Mouse (Mus musculus) megakaryocyte, embryonic 14.5 days (primary cell): ENCODE measurements around the gene Gm11563. TPM values are rescaled to one million over a fixed set of nuclear protein-coding genes. Genes with fewer than 3 reads are reported as not detected.
"Not testable (repeated sequence)": the region's sequence is repeated elsewhere in the genome, so short reads cannot be mapped to it uniquely, and the experiment has no call there.

Experiments used
- H3K27me3 ChIP-seq: replicated peaks from 2 replicates; pipeline ENCODE3; 2012; ENCODE audit warnings: inconsistent platforms
- H3K36me3 ChIP-seq: replicated peaks from 2 replicates; pipeline ENCODE3; 2012; ENCODE audit warnings: low read length, inconsistent platforms, mixed read lengths
- H3K4me1 ChIP-seq: 2 replicates; pipeline ENCODE4 v1.6.1; 2012; ENCODE audit warnings: inconsistent platforms
- H3K4me3 ChIP-seq: replicated peaks from 2 replicates; pipeline ENCODE3; 2012; ENCODE audit warnings: moderate library complexity, mild to moderate bottlenecking, inconsistent platforms
- H3K9me3 ChIP-seq: 2 replicates; pipeline ENCODE4 v1.6.1; 2012; ENCODE audit warnings: inconsistent platforms
- FLI1 ChIP-seq: IDR thresholded peaks from 2 replicates; pipeline ENCODE4 v1.6.1; 2012; ENCODE audit warnings: low read length, inconsistent platforms, mixed read lengths
- GATA1 ChIP-seq: IDR thresholded peaks from 3 replicates; pipeline ENCODE4 v1.6.1; 2012; ENCODE audit warnings: mixed read lengths, low read length, inconsistent platforms, borderline replicate concordance
- polyA plus RNA-seq: library from polyadenylated mRNA; stranded (reverse); fragments of >175 nt; gene quantifications from 2 replicates; pipeline ENCODE4 v1.2.3, GENCODE M21; 2012; ENCODE audit warnings: low replicate concordance; ENCODE audit not compliant: insufficient read depth

Gm11563 gene
- polyA plus RNA-seq, 1 experiment, result not detected

DNA sequence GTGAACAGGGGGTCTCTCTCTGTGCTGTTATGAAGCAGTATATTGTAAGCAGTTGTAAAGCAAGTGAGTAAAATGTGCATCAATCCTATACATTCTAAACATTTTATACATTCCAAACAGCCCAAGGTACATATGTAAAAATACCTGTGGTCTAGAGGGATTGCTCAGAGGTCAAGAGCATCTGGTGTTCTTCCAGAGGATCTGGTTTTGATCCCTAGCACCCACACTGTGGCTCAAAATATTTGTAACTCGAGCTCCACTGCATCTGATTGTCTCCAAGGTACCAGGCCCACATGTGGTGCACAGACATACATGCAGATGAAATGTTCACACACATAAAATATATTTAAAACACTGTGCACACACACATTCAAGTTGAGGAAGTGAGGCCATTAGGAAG is 17.8 kb downstream of the Gm11563 start:
- Histone ChIP-seq H3K9me3 (no peaks in the 10 kb centered on the region), H3K36me3 (no peaks in the 10 kb centered on the region), H3K27me3 (peaks cover 1% of the 10 kb centered on the region), H3K4me1 (no peaks in the 10 kb centered on the region), H3K4me3 (no peak overlapping the region)
- TF ChIP-seq GATA1 (no peak), FLI1 (no peak)

DNA sequence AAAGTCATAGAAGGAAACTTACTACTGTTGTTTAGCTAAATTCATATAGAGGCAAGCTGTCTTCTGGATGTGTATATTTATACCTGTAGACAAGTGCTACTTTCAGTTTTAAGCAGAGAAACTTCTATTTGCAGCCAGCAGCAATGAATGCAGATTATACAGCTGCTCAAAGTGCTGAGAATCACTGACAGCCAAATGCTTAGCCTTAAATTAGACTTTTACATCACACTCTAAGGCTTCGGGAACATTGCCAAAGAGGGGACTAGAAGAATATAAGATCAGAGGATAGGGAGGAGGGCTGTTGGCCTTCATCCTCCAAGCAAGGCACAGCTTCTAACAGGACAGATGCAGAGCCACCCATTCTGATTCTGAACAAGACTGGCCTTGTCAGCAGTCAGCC is 21.7 kb downstream of the Gm11563 start:
- TF ChIP-seq GATA1 (no peak), FLI1 (no peak)
- Histone ChIP-seq H3K4me1 (no peaks in the 10 kb centered on the region), H3K27me3 (peaks cover 1% of the 10 kb centered on the region), H3K36me3 (no peaks in the 10 kb centered on the region), H3K4me3 (no peak overlapping the region), H3K9me3 (no peaks in the 10 kb centered on the region)

DNA sequence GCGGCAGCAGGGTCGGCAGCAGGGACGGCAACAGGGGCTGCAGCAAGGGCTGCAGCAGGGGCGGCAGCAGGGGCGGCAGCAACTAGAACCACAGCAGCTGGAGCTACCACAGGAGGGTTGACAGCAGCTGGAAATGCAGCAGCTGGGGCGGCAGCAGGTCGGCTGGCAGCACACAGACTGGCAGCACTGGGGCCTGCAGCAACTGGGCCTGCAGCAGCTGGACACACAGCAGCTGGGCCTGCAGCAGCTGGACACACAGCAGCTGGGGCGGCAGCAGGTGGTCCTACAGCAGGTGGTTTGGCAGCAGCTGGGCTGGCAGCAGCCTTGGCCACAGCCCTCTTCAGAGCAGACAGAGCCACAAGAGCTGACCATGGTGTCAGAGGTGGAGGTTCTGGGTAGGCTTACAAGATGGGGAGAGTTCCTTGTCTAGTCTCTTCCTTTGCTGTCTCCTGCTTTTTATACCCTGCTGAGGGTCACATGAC is 24.1 kb downstream of the Gm11563 start, which contains the start of gene Krtap4-2:
Gene Krtap4-2 (minus strand): TSS at position 432 of the 482 bp plus-strand sequence.
- no peaks in the 10 kb centered on the region for H3K36me3 ChIP-seq
- TF ChIP-seq FLI1 (no peak), GATA1 (no peak)
- peaks cover 1% of the 10 kb centered on the region for H3K27me3 ChIP-seq
- no peaks in the 10 kb centered on the region for H3K9me3 ChIP-seq
- no peaks in the 10 kb centered on the region for H3K4me1 ChIP-seq
- H3K4me3 ChIP-seq, result no peak within 1 kb of the TSS

DNA sequence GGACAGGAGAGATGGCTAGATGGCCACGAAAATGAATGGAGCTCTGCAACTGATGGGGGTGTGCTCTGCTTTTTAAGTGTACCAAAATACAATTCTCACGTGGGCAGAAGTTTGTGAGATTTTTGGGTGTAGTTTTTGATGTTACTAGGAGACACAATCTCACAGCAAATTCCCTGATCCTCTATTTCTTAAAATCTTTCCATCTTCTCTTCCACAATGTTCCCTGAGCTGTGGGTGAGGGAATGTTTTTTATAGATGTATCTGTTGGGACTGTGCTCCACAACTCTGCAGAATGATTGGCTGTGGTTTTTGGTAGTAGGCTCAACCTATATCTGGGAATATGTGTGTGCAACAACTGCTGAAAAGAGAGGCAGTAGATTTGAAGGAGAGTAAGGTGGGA is 25.5 kb downstream of the Gm11563 start:
- H3K9me3 ChIP-seq, result no peaks in the 10 kb centered on the region
- no peaks in the 10 kb centered on the region for H3K27me3 ChIP-seq
- no peak overlapping the region for H3K4me3 ChIP-seq
- H3K36me3 ChIP-seq, result no peaks in the 10 kb centered on the region
- TF ChIP-seq GATA1 (no peak), FLI1 (no peak)
- H3K4me1 ChIP-seq, result no peaks in the 10 kb centered on the region

DNA sequence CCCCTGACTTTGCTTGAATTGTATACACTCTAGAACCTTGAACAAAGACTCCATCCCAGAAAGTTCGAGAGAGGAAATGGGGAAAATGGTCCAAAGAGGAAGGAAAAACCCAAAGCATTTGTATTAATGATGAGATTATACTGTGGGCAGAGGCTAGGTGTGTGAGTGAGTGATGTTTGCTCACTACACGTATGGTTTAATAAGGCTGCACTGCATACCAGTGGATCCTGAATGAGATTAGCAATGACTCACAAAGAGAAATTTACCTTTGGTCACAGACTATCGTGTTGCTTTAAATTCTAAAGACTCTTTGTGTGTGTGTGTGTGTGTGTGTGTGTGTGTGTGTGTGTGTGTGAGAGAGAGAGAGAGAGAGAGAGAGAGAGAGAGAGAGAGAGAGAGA is 27.9 kb downstream of the Gm11563 start:
- Histone ChIP-seq H3K4me3 (no peak overlapping the region), H3K36me3 (no peaks in the 10 kb centered on the region), H3K27me3 (no peaks in the 10 kb centered on the region), H3K9me3 (no peaks in the 10 kb centered on the region), H3K4me1 (no peaks in the 10 kb centered on the region)
- no peak for TF ChIP-seq GATA1
- TF ChIP-seq FLI1, result no peak

DNA sequence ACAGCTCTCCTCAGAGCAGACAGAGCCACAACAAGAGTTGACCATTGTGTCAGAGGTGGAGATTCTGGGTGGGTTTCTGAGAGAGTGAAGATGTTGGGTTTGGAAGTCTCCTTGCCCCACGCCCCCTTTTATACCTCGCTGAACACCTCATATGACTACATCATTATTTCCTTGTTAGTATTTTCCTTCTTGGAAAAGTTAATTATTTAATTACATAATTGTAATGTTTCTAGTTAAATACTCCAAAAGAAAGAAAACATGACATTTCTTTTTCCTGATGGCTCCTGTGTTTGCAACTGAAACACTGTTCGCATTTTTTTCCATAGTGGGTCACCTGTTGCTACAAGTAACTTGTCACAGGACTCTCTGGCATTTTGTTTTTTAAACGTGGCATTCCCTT is 30.6 kb downstream of the Gm11563 start, which contains the start of gene Krtap4-1:
Gene Krtap4-1 (minus strand): TSS at position 101 of the 400 bp plus-strand sequence.
- Histone ChIP-seq H3K4me1 (no peaks in the 10 kb centered on the region), H3K27me3 (no peaks in the 10 kb centered on the region), H3K9me3 (peaks cover 6% of the 10 kb centered on the region; the same call in 1 of the 2 replicates), H3K36me3 (no peaks in the 10 kb centered on the region), H3K4me3 (no peak within 1 kb of the TSS)
- no peak for TF ChIP-seq FLI1
- no peak for TF ChIP-seq GATA1

DNA sequence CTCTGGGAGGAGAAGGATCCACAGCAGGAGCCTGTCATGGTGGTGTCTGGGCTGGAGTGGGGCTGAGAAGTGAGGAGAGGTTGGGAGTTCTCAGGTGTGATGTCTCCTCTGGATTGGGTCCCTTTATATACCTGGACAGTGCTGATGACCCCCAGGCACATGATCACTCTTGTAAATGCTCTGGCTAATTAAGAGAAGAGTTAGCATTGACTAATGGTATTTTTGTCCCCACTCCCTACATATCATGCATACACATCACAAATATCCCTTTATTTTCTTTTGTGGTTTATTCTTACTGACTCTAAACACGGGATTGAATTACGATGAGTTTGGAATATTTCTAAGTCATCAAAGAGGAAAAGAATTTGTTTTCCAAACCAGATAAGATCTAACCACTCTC is 38.4 kb downstream of the Gm11563 start, which contains the start of gene Gm11562:
Gene Gm11562 (minus strand): TSS at position 101 of the 400 bp plus-strand sequence.
- H3K27me3 ChIP-seq, result no peaks in the 10 kb centered on the region
- H3K36me3 ChIP-seq, result no peaks in the 10 kb centered on the region
- H3K4me1 ChIP-seq, result no peaks in the 10 kb centered on the region
- 0 out of 2 replicates have a peak, but pooled peaks cover 3% of the 10 kb centered on the region for H3K9me3 ChIP-seq
- H3K4me3 ChIP-seq, result no peak within 1 kb of the TSS
- TF ChIP-seq FLI1, result no peak
- TF ChIP-seq GATA1, result no peak

DNA sequence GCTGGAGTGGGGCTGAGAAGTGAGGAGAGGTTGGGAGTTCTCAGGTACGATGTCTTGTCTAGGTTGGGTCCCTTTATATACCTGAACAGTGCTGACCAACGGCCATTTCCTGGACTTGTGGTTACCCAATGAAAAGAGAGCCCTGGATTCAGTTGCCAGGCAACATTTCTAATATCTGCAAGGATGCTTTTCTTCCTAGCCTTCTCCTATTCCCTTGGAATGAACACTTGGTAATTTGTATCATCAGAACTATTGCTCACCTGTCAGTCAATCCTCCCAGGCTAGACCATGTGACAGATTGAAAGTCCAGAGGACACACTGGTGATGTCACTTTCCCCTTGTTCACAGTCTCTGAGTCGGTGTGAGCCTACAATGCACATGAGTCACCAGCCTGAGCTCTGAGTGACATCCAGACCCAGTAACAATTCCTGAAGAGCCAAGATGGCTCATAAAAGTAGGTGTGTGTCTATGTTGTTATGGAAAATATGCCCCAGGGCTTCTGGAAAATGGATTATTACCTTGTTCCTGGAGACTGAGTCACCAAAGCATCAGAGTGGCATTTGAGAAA is 43.9 kb downstream of the Gm11563 start, which contains the start of gene Krtap2-4:
Gene Krtap2-4 (minus strand): TSS at position 51 of the 568 bp plus-strand sequence.
- TF ChIP-seq GATA1 (no peak), FLI1 (no peak)
- Histone ChIP-seq H3K4me3 (no peak within 1 kb of the TSS), H3K27me3 (no peaks in the 10 kb centered on the region), H3K9me3 (no peaks in the 10 kb centered on the region), H3K36me3 (no peaks in the 10 kb centered on the region), H3K4me1 (no peaks in the 10 kb centered on the region)

DNA sequence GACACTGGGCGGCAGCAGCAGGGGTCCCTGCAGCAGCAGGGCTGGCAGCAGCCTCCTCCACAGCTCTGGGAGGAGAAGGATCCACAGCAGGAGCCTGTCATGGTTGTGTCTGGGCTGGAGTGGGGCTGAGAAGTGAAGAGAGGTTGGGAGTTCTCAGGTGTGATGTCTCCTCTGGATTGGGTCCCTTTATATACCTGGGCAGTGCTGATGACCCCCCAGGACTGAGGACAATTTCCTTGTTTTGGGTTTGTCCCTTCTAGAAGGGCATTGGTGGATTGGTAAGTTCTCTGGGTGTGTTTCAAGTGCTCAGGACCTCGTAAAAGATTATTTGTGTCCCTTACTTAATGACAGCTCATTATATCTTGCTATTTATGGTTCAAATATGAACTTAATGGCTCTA is 48.7 kb downstream of the Gm11563 start, which contains the start of gene Gm11937:
Gene Gm11937 (minus strand): TSS at position 101 of the 400 bp plus-strand sequence.
- not testable (repeated sequence) for H3K4me3 ChIP-seq, H3K9me3 ChIP-seq, H3K36me3 ChIP-seq, H3K27me3 ChIP-seq, H3K4me1 ChIP-seq

DNA sequence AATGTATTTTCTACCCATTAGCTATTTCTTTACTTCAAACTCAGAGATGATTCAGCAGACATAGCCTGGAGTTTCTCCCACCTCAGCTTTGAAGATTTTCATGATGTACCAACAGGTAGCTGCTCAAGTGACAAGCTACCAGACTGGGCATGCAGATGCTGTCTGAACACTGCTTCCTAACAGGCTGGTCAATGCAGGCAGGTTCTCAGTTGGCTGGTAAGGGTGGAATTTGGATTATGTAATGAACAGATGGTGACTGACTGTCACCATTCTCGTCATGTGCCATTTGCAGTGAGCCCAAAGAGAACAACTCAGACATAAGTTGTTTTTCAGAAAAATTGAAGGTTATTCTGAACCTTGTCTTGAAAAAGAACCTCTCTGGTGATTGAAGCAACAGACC is 49.6 kb downstream of the Gm11563 start:
- Histone ChIP-seq H3K36me3 (no peaks in the 10 kb centered on the region), H3K4me3 (no peak overlapping the region), H3K9me3 (no peaks in the 10 kb centered on the region), H3K4me1 (no peaks in the 10 kb centered on the region), H3K27me3 (no peaks in the 10 kb centered on the region)
- TF ChIP-seq FLI1 (no peak), GATA1 (no peak)

Other genes starting within 250 kb of the Gm11563 start
- not detected in 2 replicates for gene Krt12, start 236.7 kb downstream of the Gm11563 start, polyA plus RNA-seq
- gene Krt20, start 220.8 kb downstream of the Gm11563 start, polyA plus RNA-seq, result not detected in 2 replicates
- gene Krt23, start 165.8 kb downstream of the Gm11563 start, polyA plus RNA-seq, result not detected in 2 replicates
- not detected in 2 replicates for gene Krt39, start 137.6 kb downstream of the Gm11563 start, polyA plus RNA-seq
- not detected in 2 replicates for gene Krt40, start 115.8 kb downstream of the Gm11563 start, polyA plus RNA-seq
- gene Krtap3-3, start 108.1 kb downstream of the Gm11563 start, polyA plus RNA-seq, result not detected in 2 replicates
- not detected in 2 replicates for gene Krtap3-2, start 102.1 kb downstream of the Gm11563 start, polyA plus RNA-seq
- gene Gm11939, start 99.5 kb downstream of the Gm11563 start, polyA plus RNA-seq, result not detected in 2 replicates
- gene Krtap3-1, start 92.3 kb downstream of the Gm11563 start, polyA plus RNA-seq, result not detected in 2 replicates
- gene Krtap1-5, start 77.9 kb downstream of the Gm11563 start, polyA plus RNA-seq, result not detected in 2 replicates
- not detected in 2 replicates for gene Krtap1-4, start 75.3 kb downstream of the Gm11563 start, polyA plus RNA-seq
- gene Krtap1-3, start 67.6 kb downstream of the Gm11563 start, polyA plus RNA-seq, result not detected in 2 replicates
- gene Krtap9-3, start 60.9 kb downstream of the Gm11563 start, polyA plus RNA-seq, result not detected in 2 replicates
- gene Gm11938, start 55.7 kb downstream of the Gm11563 start, polyA plus RNA-seq, result not detected in 2 replicates
- gene Gm11937, start 48.8 kb downstream of the Gm11563 start, polyA plus RNA-seq, result not detected in 2 replicates
- not detected in 2 replicates for gene Krtap2-4, start 44.1 kb downstream of the Gm11563 start, polyA plus RNA-seq
- not detected in 2 replicates for gene Gm11562, start 38.5 kb downstream of the Gm11563 start, polyA plus RNA-seq
- not detected in 2 replicates for gene Krtap4-1, start 30.7 kb downstream of the Gm11563 start, polyA plus RNA-seq
- gene Krtap4-2, start 23.9 kb downstream of the Gm11563 start, polyA plus RNA-seq, result not detected in 2 replicates
- not detected in 2 replicates for gene Krtap4-7, start 14.9 kb downstream of the Gm11563 start, polyA plus RNA-seq
- gene Gm11555, start 8.7 kb downstream of the Gm11563 start, polyA plus RNA-seq, result not detected in 2 replicates
- gene Krtap4-6, start 7.0 kb upstream of the Gm11563 start, polyA plus RNA-seq, result not detected in 2 replicates
- gene Gm14190, start 31.8 kb upstream of the Gm11563 start, polyA plus RNA-seq, result not detected in 2 replicates
- gene Gm14180, start 75.3 kb upstream of the Gm11563 start, polyA plus RNA-seq, result not detected in 2 replicates
- not detected in 2 replicates for gene Gm11595, start 114.0 kb upstream of the Gm11563 start, polyA plus RNA-seq
- not detected in 2 replicates for gene Krtap4-8, start 121.7 kb upstream of the Gm11563 start, polyA plus RNA-seq
- not detected in 2 replicates for gene Krtap4-9, start 126.2 kb upstream of the Gm11563 start, polyA plus RNA-seq
- gene Gm11596, start 134.5 kb upstream of the Gm11563 start, polyA plus RNA-seq, result not detected in 2 replicates
- gene Gm11569, start 140.0 kb upstream of the Gm11563 start, polyA plus RNA-seq, result not detected in 2 replicates
- not detected in 2 replicates for gene Gm11554, start 145.5 kb upstream of the Gm11563 start, polyA plus RNA-seq
- not detected in 2 replicates for gene Krtap4-13, start 150.9 kb upstream of the Gm11563 start, polyA plus RNA-seq
- not detected in 2 replicates for gene Gm11564, start 156.7 kb upstream of the Gm11563 start, polyA plus RNA-seq
- not detected in 2 replicates for gene 2300003K06Rik, start 179.1 kb upstream of the Gm11563 start, polyA plus RNA-seq
- gene Krtap4-16, start 192.6 kb upstream of the Gm11563 start, polyA plus RNA-seq, result not detected in 2 replicates
- gene Gm11568, start 199.0 kb upstream of the Gm11563 start, polyA plus RNA-seq, result not detected in 2 replicates
- not detected in 2 replicates for gene Gm11559, start 205.5 kb upstream of the Gm11563 start, polyA plus RNA-seq
- gene Krtap9-1, start 214.4 kb upstream of the Gm11563 start, polyA plus RNA-seq, result not detected in 2 replicates
- not detected in 2 replicates for gene Gm11567, start 220.2 kb upstream of the Gm11563 start, polyA plus RNA-seq
- not detected in 2 replicates for gene Krtap31-1, start 249.0 kb upstream of the Gm11563 start, polyA plus RNA-seq